Mouse (Mus musculus) cerebellum, adult 2 months (tissue): ENCODE results near the gene Cep350.

ENCODE experiments used
- CTCF ChIP-seq: fragments of 200-500 bp; IDR thresholded peaks from 2 replicates; pipeline ENCODE4 v1.5.1; 2011; ENCODE audit warnings: low read depth, mild to moderate bottlenecking, control low read depth, low read length, moderate library complexity, borderline replicate concordance; ENCODE audit not compliant: insufficient read depth
- POLR2A ChIP-seq: fragments of 200-500 bp; IDR thresholded peaks from 2 replicates; pipeline ENCODE4 v1.6.1; 2011; ENCODE audit warnings: low read length, control low read depth, borderline replicate concordance; ENCODE audit not compliant: insufficient read depth

DNA sequence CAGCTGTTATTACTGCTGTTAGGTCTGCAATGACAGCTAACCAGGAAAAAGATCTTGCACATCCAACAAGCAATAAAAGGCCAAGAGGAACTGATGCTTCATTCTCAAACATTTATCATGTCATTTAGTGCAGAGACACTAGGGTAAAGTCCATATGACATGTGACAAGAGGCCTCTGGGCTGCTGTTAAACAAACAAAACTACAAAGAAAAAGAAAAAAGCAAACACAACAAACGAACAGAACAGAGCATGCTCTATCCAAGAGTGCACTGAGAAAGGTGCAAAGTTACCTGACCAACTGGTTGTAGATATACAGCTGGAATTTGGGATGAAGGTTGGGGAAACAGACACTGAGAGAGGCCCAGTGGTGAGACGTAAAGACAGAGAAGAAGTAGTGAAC is 86.2 kb downstream of the Cep350 start:
- TF ChIP-seq CTCF (no peak), POLR2A (no peak)
